Mouse (Mus musculus): ENCODE results near the gene Morn1.
A peak's percentile ranks its signal among the peaks of the same experiment; 100 is the strongest.
"Not testable (repeated sequence)": the region's sequence is repeated elsewhere in the genome, so short reads cannot be mapped to it uniquely, and the experiment has no call there.

The Morn1 gene

GRCm38 (mm10) chr4:155086108-155087024 lies at the start of gene Morn1, which contains the start of gene Rer1:
Gene Morn1 (plus strand): TSS chr4:155086577.
Gene Rer1 (minus strand): TSS chr4:155086382.
- peak; percentile 100 for DNase-seq

- no peak for DNase-seq
Measured at GRCm38 (mm10) chr4:155040197-155040596, 46.2 kb upstream of the Morn1 start.

GRCm38 (mm10) chr4:155040696-155041095 lies 45.7 kb upstream of the Morn1 start:
- DNase-seq: no peak

- DNase-seq: peak; percentile 70
Measured at GRCm38 (mm10) chr4:155042606-155043288, 43.6 kb upstream of the Morn1 start.

GRCm38 (mm10) chr4:155043289-155043625 lies 43.1 kb upstream of the Morn1 start:
- DNase-seq: no peak

GRCm38 (mm10) chr4:155046636-155047035 lies 39.7 kb upstream of the Morn1 start:
- DNase-seq: no peak

GRCm38 (mm10) chr4:155050116-155050515 lies 36.3 kb upstream of the Morn1 start:
- no peak for DNase-seq

GRCm38 (mm10) chr4:155056724-155057123 lies 29.7 kb upstream of the Morn1 start, which contains the start of gene Plch2:
Gene Plch2 (minus strand): TSS chr4:155056784.
- no peak for DNase-seq

- DNase-seq: no peak
Measured at GRCm38 (mm10) chr4:155058325-155058724, 28.1 kb upstream of the Morn1 start.

GRCm38 (mm10) chr4:155063895-155064294 lies 22.5 kb upstream of the Morn1 start:
- no peak for DNase-seq

GRCm38 (mm10) chr4:155064474-155064873 lies 21.9 kb upstream of the Morn1 start:
- DNase-seq: no peak

GRCm38 (mm10) chr4:155065970-155066833 lies 20.2 kb upstream of the Morn1 start:
- peak; percentile 84 for DNase-seq

GRCm38 (mm10) chr4:155066834-155067522 lies 19.4 kb upstream of the Morn1 start, which contains the start of gene Pex10:
Gene Pex10 (plus strand): TSS chr4:155067016.
- DNase-seq: peak; percentile 96

GRCm38 (mm10) chr4:155068357-155068972 lies 17.9 kb upstream of the Morn1 start:
- DNase-seq: no peak

GRCm38 (mm10) chr4:155069191-155069590 lies 17.2 kb upstream of the Morn1 start:
- no peak for DNase-seq

- no peak for DNase-seq
Measured at GRCm38 (mm10) chr4:155070199-155070598, 16.2 kb upstream of the Morn1 start.

- no peak for DNase-seq
Measured at GRCm38 (mm10) chr4:155070921-155071320, 15.5 kb upstream of the Morn1 start.

GRCm38 (mm10) chr4:155074418-155074817 lies 12.0 kb upstream of the Morn1 start:
- no peak for DNase-seq

GRCm38 (mm10) chr4:155075137-155075536 lies 11.2 kb upstream of the Morn1 start:
- DNase-seq: no peak

GRCm38 (mm10) chr4:155075813-155076212 lies 10.6 kb upstream of the Morn1 start:
- DNase-seq: no peak

GRCm38 (mm10) chr4:155076677-155077076 lies 9.7 kb upstream of the Morn1 start:
- no peak for DNase-seq

GRCm38 (mm10) chr4:155078808-155079207 lies 7.6 kb upstream of the Morn1 start:
- not testable (repeated sequence) for DNase-seq

Data from right cerebral cortex, postnatal 25 days (tissue).